Mouse (Mus musculus) lung, postnatal 0 days (tissue): ENCODE measurements around the gene Adcy5. TPM values are rescaled to one million over a fixed set of nuclear protein-coding genes. Genes with fewer than 3 reads are reported as not detected.
A peak's percentile ranks its signal among the peaks of the same experiment; 100 is the strongest.

Experiments
- ATAC-seq: fragments of 200-750 bp; cut with Nextera tagmentation; 2 replicates; pipeline ENCODE4 v1.8.0; 2017; ENCODE audit warnings: moderate library complexity
- DNase-seq: peaks from one replicate; pipeline ENCODE4 v3.0.0-alpha.2; 2016; ENCODE audit warnings: low spot score
- H3K27ac ChIP-seq: fragments of 300-500 bp; sonication (generic); 2 replicates; pipeline ENCODE4 v1.5.1; 2014; ENCODE audit warnings: antibody characterized with exemption, mild to moderate bottlenecking, low read length, mixed read lengths
- H3K27me3 ChIP-seq: fragments of 300-500 bp; sonication (generic); replicated peaks from 2 replicates; pipeline ENCODE4 v1.6.1; 2014; ENCODE audit warnings: low read length, mixed read lengths; ENCODE audit not compliant: insufficient read depth
- H3K36me3 ChIP-seq: fragments of 300-500 bp; sonication (generic); 2 replicates; pipeline ENCODE4 v1.6.1; 2014; ENCODE audit warnings: low read length, mixed read lengths; ENCODE audit not compliant: insufficient read depth
- H3K4me1 ChIP-seq: fragments of 300-500 bp; sonication (generic); 2 replicates; pipeline ENCODE4 v1.6.1; 2014; ENCODE audit warnings: antibody characterized with exemption, low read depth, low read length, mixed read lengths; ENCODE audit not compliant: insufficient read depth
- H3K4me2 ChIP-seq: fragments of 300-500 bp; sonication (generic); replicated peaks from 2 replicates; pipeline ENCODE4 v1.6.1; 2014; ENCODE audit warnings: low read depth, mild to moderate bottlenecking, low read length, moderate library complexity, mixed read lengths
- H3K4me3 ChIP-seq: fragments of 300-500 bp; sonication (generic); 2 replicates; pipeline ENCODE4 v1.5.1; 2014; ENCODE audit warnings: low read depth, low read length
- H3K9ac ChIP-seq: fragments of 300-500 bp; sonication (generic); replicated peaks from 2 replicates; pipeline ENCODE4 v1.6.1; 2014; ENCODE audit warnings: low read depth, mild to moderate bottlenecking
- H3K9me3 ChIP-seq: fragments of 300-500 bp; sonication (generic); 2 replicates; pipeline ENCODE4 v1.6.1; 2016; ENCODE audit warnings: low read length, mixed read lengths
- CTCF ChIP-seq: IDR thresholded peaks from 2 replicates; pipeline ENCODE4 v1.5.1; 2016; ENCODE audit warnings: antibody characterized with exemption, mild to moderate bottlenecking
- EP300 ChIP-seq: IDR thresholded peaks from 2 replicates; pipeline ENCODE4 v1.6.1; 2016; ENCODE audit warnings: antibody characterized with exemption, mild to moderate bottlenecking, control low read depth
- WGBS: fragments of 180-500 bp; shearing (Covaris S2); extraction: QIAGEN DNeasy Blood & Tissue Kit; methylation state at CpG from one replicate; pipeline ENCODE4 v1.1.7; 2014; 5-methylcytosine and 5-hydroxymethylcytosine counted together
- polyA plus RNA-seq: library from polyadenylated mRNA; unstranded; fragments of >200 nt; fragmentation: Nextera tagmentation; extraction: Ambion mirVana; gene quantifications from 2 replicates; pipeline ENCODE4 v1.2.1, GENCODE M21; 2015

Adcy5 gene
- polyA plus RNA-seq, 1 experiment from 2014 or later = 0.48 TPM

DNA sequence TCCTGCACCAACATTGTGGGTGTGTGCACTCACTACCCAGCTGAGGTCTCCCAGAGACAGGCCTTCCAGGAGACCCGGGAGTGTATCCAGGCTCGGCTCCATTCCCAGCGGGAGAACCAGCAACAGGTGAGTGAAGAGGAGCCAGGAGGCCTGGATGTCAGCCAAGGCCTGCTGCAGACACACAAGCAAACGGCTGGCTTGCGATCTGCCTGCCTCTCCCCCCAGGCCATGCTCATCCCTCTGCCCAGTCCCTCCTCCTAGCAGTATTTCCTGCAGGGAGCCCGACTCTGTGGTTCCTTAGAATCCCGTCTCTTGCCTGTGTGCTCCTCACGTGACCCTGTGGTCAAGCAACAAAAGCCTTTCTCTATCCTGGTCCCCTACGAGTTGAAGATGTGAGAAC is 94.1 kb downstream of the Adcy5 start:
- Histone ChIP-seq H3K9ac (no peak overlapping the region), H3K4me3 (no peak overlapping the region), H3K27me3 (no peaks in the 10 kb centered on the region), H3K4me1 (no peaks in the 10 kb centered on the region), H3K36me3 (no peaks in the 10 kb centered on the region), H3K4me2 (no peak overlapping the region), H3K9me3 (no peaks in the 10 kb centered on the region), H3K27ac (no peak overlapping the region)
- 37% methylated on average over 9 of the region's 9 CpGs for WGBS
- TF ChIP-seq CTCF = no peak
- TF ChIP-seq EP300 = no peak
- DNase-seq = no peak
- no peak for ATAC-seq

GRCm38 (mm10) chr16:35249763-35250162 is 95.1 kb downstream of the Adcy5 start:
- Histone ChIP-seq H3K9me3 (no peaks in the 10 kb centered on the region), H3K27ac (no peak overlapping the region), H3K4me3 (no peak overlapping the region), H3K36me3 (no peaks in the 10 kb centered on the region), H3K27me3 (no peaks in the 10 kb centered on the region), H3K9ac (no peak overlapping the region), H3K4me1 (no peaks in the 10 kb centered on the region), H3K4me2 (no peak overlapping the region)
- no peak for DNase-seq
- 91% methylated on average over 6 of the region's 6 CpGs for WGBS
- TF ChIP-seq EP300 (no peak), CTCF (no peak)
- ATAC-seq = no peak

- no peak overlapping the region for H3K9ac ChIP-seq
- no peak overlapping the region for H3K4me3 ChIP-seq
- no peaks in the 10 kb centered on the region for H3K4me1 ChIP-seq
- H3K27me3 ChIP-seq = no peaks in the 10 kb centered on the region
- H3K36me3 ChIP-seq = no peaks in the 10 kb centered on the region
- no peak overlapping the region for H3K4me2 ChIP-seq
- DNase-seq (no peak), ATAC-seq (no peak)
- no peak for TF ChIP-seq EP300
- no peak for TF ChIP-seq CTCF
- no peak overlapping the region for H3K27ac ChIP-seq
- no peaks in the 10 kb centered on the region for H3K9me3 ChIP-seq
- 59% methylated on average over 6 of the region's 6 CpGs for WGBS
Measured at GRCm38 (mm10) chr16:35251690-35252089, 97.0 kb downstream of the Adcy5 start.

GRCm38 (mm10) chr16:35252967-35253366 is 98.3 kb downstream of the Adcy5 start:
- H3K36me3 ChIP-seq = no peaks in the 10 kb centered on the region
- no peak for ATAC-seq
- H3K9me3 ChIP-seq = no peaks in the 10 kb centered on the region
- H3K4me2 ChIP-seq = no peak overlapping the region
- H3K9ac ChIP-seq = no peak overlapping the region
- no peak for DNase-seq
- no peak overlapping the region for H3K4me3 ChIP-seq
- WGBS = 54% methylated on average over 6 of the region's 6 CpGs
- TF ChIP-seq EP300 (no peak), CTCF (no peak)
- H3K27me3 ChIP-seq = no peaks in the 10 kb centered on the region
- no peak overlapping the region for H3K27ac ChIP-seq
- no peaks in the 10 kb centered on the region for H3K4me1 ChIP-seq

DNA sequence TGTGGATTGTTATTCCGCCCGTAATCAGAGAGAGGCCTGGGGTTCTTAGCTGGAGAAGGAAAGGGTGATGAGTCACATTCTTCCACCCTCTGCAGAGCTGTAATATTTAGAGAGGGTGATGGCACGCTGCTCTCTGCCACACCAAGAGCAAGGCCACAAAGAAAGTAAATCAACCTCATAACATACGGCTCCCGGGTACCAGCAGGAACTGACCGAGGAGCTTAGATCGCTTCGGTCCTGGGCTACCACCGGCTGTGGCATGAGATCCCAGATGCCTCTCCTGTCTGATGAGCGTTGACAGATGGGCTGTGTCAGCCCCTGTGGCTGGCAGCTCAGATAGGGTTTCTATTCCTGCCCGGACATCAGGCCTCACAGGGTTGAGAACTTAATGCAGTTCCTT is 101.3 kb downstream of the Adcy5 start:
- DNase-seq = peak; percentile 17
- no peak for TF ChIP-seq EP300
- no peak for TF ChIP-seq CTCF
- H3K9me3 ChIP-seq = no peaks in the 10 kb centered on the region
- no peak overlapping the region for H3K27ac ChIP-seq
- H3K4me1 ChIP-seq = no peaks in the 10 kb centered on the region
- no peaks in the 10 kb centered on the region for H3K36me3 ChIP-seq
- 0 out of 2 replicates have a peak, but pooled peaks have one; percentile 32 for ATAC-seq
- no peak overlapping the region for H3K4me2 ChIP-seq
- H3K9ac ChIP-seq = no peak overlapping the region
- H3K27me3 ChIP-seq = no peaks in the 10 kb centered on the region
- WGBS = 47% methylated on average over 9 of the region's 11 CpGs
- H3K4me3 ChIP-seq = no peak overlapping the region

DNA sequence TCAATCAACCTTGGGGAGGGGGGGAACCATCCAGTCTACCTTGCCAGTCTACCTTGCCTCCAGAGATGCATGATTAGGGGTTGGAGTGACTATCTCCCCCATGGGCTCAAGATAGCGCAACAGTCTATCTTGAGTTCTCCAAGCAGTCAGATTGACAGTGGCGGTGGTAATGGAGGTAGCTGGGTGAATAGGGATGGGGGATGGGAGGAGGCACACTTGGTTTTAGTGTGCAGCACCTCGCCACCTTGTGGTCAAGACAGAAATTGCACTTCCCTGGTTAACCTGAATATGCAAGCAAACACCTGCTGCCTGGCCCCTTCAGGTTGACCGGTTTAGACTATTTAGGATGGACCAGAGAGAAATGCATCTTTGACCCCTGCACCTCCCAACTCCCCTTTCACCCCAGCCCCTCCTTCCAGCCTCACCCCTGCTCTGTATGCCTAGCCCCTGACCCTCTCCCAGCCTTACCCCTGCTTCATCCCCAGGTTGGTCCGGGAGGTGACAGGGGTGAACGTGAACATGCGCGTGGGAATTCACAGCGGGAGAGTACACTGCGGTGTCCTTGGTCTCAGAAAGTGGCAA is 115.8 kb downstream of the Adcy5 start:
- ATAC-seq (peak; percentile 18; the same call in 1 of the 2 replicates), DNase-seq (peak; percentile 92)
- no peaks in the 10 kb centered on the region for H3K9me3 ChIP-seq
- WGBS = 45% methylated on average over 10 of the region's 10 CpGs
- TF ChIP-seq EP300 = no peak
- peak; percentile 95 for TF ChIP-seq CTCF
- no peak overlapping the region for H3K9ac ChIP-seq
- no peak overlapping the region for H3K4me2 ChIP-seq
- H3K36me3 ChIP-seq = no peaks in the 10 kb centered on the region
- no peak overlapping the region for H3K4me3 ChIP-seq
- no peak overlapping the region for H3K27ac ChIP-seq
- H3K4me1 ChIP-seq = no peaks in the 10 kb centered on the region
- no peaks in the 10 kb centered on the region for H3K27me3 ChIP-seq

- WGBS = 80% methylated on average over 6 of the region's 6 CpGs
- no peaks in the 10 kb centered on the region for H3K36me3 ChIP-seq
Measured at GRCm38 (mm10) chr16:35270945-35271344, 116.3 kb downstream of the Adcy5 start.

More at GRCm38 (mm10) chr16:35270945-35271344, 116.3 kb downstream of the Adcy5 start:
- Histone ChIP-seq H3K9me3 (no peaks in the 10 kb centered on the region), H3K27ac (no peak overlapping the region), H3K27me3 (no peaks in the 10 kb centered on the region), H3K9ac (no peak overlapping the region), H3K4me1 (no peaks in the 10 kb centered on the region), H3K4me2 (no peak overlapping the region), H3K4me3 (no peak overlapping the region)
- DNase-seq (no peak), ATAC-seq (no peak)
- TF ChIP-seq CTCF = no peak
- TF ChIP-seq EP300 = no peak
